Mouse (Mus musculus) kidney, postnatal 14 days (tissue): ENCODE measurements around the gene Spata17.

Experiments used
- DNase-seq: peaks from one replicate; pipeline ENCODE4 v3.0.0; 2022; ENCODE audit warnings: mixed read lengths

Gene Spata17

GRCm38 (mm10) chr1:187077043-187077334, 138.3 kb downstream of the Spata17 start:
- DNase-seq: no peak

GRCm38 (mm10) chr1:187076198-187077042, 138.8 kb downstream of the Spata17 start:
- DNase-seq: no peak

GRCm38 (mm10) chr1:187059874-187060273, 155.4 kb downstream of the Spata17 start:
- no peak for DNase-seq

GRCm38 (mm10) chr1:187054333-187054732, 160.9 kb downstream of the Spata17 start:
- no peak for DNase-seq

- DNase-seq: no peak
Measured at GRCm38 (mm10) chr1:187053862-187054261, 161.4 kb downstream of the Spata17 start.

- DNase-seq: no peak
Measured at GRCm38 (mm10) chr1:187052532-187052931, 162.7 kb downstream of the Spata17 start.

- no peak for DNase-seq
Measured at GRCm38 (mm10) chr1:187051296-187051695, 164.0 kb downstream of the Spata17 start.

- no peak for DNase-seq
Measured at GRCm38 (mm10) chr1:187048681-187049288, 166.5 kb downstream of the Spata17 start.

- no peak for DNase-seq
Measured at GRCm38 (mm10) chr1:187044726-187045125, 170.5 kb downstream of the Spata17 start.

- no peak for DNase-seq
Measured at GRCm38 (mm10) chr1:187039801-187040200, 175.5 kb downstream of the Spata17 start.

- DNase-seq: no peak
Measured at GRCm38 (mm10) chr1:187035785-187036184, 179.5 kb downstream of the Spata17 start.

GRCm38 (mm10) chr1:187031796-187032195, 183.5 kb downstream of the Spata17 start:
- DNase-seq: peak; percentile 37

- DNase-seq: no peak
Measured at GRCm38 (mm10) chr1:187028841-187029240, 186.4 kb downstream of the Spata17 start.

GRCm38 (mm10) chr1:187020011-187020410, 195.3 kb downstream of the Spata17 start:
- DNase-seq: peak; percentile 27

GRCm38 (mm10) chr1:187016116-187016515, 199.1 kb downstream of the Spata17 start:
- DNase-seq: no peak

GRCm38 (mm10) chr1:187015673-187016072, 199.6 kb downstream of the Spata17 start:
- no peak for DNase-seq

GRCm38 (mm10) chr1:187014141-187014540, 201.1 kb downstream of the Spata17 start:
- DNase-seq: no peak

- DNase-seq: no peak
Measured at GRCm38 (mm10) chr1:187011601-187012000, 203.7 kb downstream of the Spata17 start.

GRCm38 (mm10) chr1:187010071-187010470, 205.2 kb downstream of the Spata17 start:
- DNase-seq: no peak

- no peak for DNase-seq
Measured at GRCm38 (mm10) chr1:187008236-187008635, 207.0 kb downstream of the Spata17 start.

- no peak for DNase-seq
Measured at GRCm38 (mm10) chr1:187006227-187006925, 208.9 kb downstream of the Spata17 start.

- no peak for DNase-seq
Measured at GRCm38 (mm10) chr1:187004306-187004705, 211.0 kb downstream of the Spata17 start.

GRCm38 (mm10) chr1:187003441-187003861, 211.8 kb downstream of the Spata17 start:
- no peak for DNase-seq
